Mouse (Mus musculus) neutrophil, adult 5-6 weeks (primary cell): ENCODE measurements around the gene Acpp. TPM values are rescaled to one million over a fixed set of nuclear protein-coding genes. Genes with fewer than 3 reads are reported as not detected.

Experiments
- ATAC-seq: fragments of 151-379, 151-347 bp; 2 replicates; pipeline ENCODE4 v1.8.0; 2017; ENCODE audit warnings: mild to moderate bottlenecking, moderate TSS enrichment; ENCODE audit not compliant: insufficient number of reproducible peaks, poor library complexity, low FRiP score, severe bottlenecking; ENCODE audit errors: extremely low read depth
- total RNA-seq: library from RNA; stranded (forward); fragments of 200-1000 nt; gene quantifications from 2 replicates; pipeline ENCODE4 v1.2.3, GENCODE M21; 2017

The Acpp gene
- total RNA-seq, 1 experiment from 2014 or later, result 36.7 TPM

DNA sequence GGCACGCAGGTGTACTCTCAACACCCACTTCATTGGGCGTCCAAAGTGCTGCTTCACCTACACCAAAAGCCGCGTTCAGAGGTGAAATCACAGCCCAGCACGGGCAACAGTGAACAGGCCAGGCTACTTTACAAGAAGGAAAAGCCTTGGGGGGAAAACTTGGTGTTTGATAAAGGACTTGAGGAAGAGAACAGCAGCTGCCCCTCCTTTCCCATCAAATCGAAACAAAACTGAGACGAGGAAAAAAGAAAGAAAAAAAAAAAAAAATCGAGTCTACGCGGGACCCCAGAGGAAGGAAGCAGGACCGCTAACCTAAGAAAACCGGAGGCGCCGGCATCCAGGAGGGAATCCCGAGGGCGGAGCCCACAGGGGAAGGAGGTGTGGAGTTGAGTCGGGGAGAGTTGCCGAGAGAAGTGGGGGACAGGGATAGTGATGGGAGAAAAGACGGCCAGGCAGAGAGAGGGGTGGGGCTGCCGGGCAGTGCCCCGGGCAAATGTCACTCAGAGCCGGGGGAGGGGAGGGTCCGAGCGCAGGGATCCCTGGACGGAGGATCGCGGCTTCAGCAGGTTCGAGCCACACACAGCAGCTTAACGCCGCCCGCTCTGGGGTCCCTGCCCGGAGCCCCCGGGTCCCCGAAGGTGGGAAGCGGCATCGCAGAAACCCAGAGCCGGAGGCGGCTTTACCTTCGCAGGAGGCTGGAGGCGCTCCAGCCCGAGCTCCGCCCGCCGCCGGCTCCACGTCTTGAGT is 75.4 kb downstream of the Acpp start:
- no peak for ATAC-seq

DNA sequence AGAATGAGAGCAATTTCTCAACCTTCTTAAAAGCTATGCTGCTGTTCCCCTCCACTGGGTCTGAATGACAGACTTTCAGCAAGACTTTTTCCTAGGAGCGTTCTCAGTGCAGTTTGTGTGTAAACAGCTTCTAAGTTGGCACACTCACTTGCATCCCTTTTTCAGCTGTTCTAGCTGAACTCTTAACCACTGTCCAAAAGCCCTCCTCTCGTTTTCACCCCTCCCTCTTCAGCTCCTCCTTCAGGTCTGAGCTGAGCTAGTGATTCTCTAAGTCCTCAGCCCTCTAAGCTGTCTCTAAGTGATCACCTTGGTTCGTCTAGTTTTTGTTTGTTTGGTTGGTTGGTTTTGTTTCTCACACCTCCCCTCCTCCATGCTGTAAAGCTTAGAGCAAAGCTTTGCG is 77.2 kb downstream of the Acpp start:
- ATAC-seq, result no peak

DNA sequence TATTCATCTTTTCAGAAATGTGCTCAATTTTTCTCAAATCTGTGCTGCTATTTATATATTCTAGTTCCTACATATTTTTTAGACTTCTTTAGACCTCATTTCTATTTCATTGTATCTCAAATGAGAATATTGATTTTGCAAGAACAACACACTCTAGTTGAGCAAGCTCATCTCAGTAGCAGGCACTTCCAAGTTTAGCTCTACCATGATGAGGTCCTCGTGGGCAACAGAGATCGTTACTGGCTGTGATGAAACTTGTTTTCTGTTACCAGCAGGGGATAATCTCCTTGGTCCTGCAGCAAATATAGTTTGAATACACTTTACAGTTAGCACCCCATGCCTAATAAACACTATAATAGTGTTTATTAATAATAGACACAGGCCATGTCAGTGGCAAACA is 81.5 kb downstream of the Acpp start:
- no peak for ATAC-seq

DNA sequence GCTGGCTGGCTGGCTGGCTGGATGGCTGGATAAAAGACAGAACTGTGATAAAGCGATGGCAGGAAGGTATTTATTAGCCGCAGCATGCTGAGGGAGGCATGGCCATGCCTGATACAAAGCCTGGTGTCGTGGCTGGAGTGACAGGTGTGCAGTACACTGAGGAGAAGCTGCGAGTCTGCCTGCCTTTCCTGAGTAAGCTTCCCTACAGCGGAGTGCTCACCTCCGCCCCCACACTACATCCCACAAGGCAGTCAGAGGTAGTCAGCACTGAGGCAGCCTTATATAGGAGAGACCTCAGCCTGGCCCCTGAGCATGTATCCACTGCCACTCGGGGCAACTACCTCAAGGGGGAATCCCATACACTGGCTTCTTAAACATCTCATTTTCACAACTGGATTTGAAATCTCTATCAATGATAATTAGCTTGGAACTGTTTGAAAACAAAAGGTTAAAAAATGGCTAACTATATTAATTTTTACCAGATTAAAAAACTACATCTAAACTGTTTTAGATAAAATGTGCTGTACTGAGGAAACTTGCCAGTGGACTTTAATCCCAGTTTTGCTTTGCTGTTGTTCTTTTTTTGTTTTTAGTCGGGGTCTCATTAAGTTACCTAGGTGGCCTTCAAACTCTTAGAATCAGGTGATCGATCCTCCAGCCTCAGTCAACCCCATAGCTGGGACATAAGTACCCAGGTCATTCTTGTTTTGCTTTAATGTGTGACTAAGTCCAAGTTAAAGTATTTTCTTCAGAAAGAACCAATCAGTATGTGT is 83.0 kb downstream of the Acpp start:
- ATAC-seq, result no peak

GRCm38 (mm10) chr9:104252637-104253036 is 84.9 kb downstream of the Acpp start:
- no peak for ATAC-seq

GRCm38 (mm10) chr9:104251687-104252086 is 85.9 kb downstream of the Acpp start:
- no peak for ATAC-seq

DNA sequence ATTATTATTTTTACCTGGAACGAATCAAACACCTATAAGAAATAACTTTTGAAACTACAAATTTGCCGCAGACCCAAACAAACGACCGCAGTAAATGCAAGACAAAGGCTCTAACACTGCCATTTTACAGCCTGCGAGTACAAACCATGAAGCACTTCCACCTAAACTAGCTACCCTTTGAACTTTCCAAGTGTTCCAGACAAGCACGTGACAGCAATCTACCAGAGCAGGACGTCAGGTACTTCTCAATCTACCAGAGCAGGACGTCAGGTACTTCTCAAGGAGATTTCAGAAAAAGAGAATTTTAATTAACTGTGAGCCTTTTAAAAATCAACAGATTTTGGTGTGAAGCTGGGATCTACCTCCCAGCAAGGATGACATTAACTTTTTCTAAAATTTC is 86.4 kb downstream of the Acpp start:
- ATAC-seq, result no peak

DNA sequence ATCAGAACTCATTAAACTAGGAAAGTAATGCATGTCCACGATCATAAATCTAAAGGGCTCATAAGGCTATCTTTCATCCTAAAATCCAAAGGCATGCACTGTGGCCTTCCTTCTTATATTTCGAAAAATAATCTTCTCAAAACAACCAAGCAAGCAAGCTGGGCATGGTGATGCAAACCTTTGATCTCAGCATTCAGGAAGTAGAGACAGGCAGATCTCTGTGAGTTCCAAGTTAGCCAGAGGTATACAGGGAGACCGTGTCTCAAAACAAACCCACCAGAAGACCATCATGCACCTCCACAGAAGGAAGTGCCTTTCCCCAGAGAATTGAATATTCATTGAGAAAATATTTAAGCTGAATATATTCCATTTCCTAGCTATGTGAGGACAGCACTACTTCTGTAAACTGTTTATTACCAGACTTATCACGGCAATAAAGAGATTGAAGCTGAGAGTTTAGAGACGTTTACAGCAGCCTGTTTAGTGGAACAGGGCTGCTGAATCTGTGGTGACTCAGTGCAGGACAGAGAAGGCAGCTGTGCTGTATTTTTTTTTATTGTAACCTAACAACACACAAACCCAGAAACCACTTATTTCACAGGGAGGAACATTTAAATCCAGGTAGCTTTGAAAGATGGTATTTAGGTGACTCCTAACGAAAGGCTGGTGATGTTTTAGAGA is 90.1 kb downstream of the Acpp start:
- no peak for ATAC-seq

- peak; percentile 53; the same call in 1 of the 2 replicates for ATAC-seq
These were observed 93.6 kb downstream of the Acpp start for GRCm38 (mm10) chr9:104243799-104244466.

DNA sequence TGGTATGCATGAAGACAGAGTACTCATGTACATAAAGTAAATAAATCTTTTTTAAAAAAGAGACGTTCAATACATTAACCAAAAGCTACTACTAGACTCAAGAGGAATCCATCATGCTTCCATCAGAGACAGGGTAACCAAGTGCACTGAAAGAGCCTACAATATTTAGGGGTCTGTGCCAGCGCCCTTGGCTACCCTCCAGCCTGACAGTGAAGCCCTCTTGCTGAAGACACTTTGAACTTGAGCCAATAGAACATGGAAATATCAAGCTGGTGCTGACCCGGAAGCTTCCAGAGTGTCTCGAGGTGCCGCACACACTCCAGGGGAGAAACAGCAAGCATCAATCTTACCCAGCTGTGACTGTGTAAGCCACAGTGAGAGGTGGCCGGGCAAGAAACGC is 97.4 kb downstream of the Acpp start:
- no peak for ATAC-seq

GRCm38 (mm10) chr9:104239076-104239475 is 98.5 kb downstream of the Acpp start:
- no peak for ATAC-seq

Other genes with a start within 250 kb of the Acpp start
- 0.23 TPM in 1 of 2 replicates, not detected in the other for gene Ackr4, start 210.8 kb downstream of the Acpp start, total RNA-seq
- gene Dnajc13, start 74.8 kb downstream of the Acpp start, total RNA-seq, result 51.9 and 70.0 TPM in 2 replicates
- not detected in 2 replicates for gene Cpne4, start 209.5 kb upstream of the Acpp start, total RNA-seq